Mouse (Mus musculus) neutrophil, adult 5-6 weeks (primary cell): ENCODE results near the gene Enpep. TPM values are rescaled to one million over a fixed set of nuclear protein-coding genes. Genes with fewer than 3 reads are reported as not detected.

Source experiments
- ATAC-seq: fragments of 151-379, 151-347 bp; 2 replicates; pipeline ENCODE4 v1.8.0; 2017; ENCODE audit warnings: mild to moderate bottlenecking, moderate TSS enrichment; ENCODE audit not compliant: insufficient number of reproducible peaks, poor library complexity, low FRiP score, severe bottlenecking; ENCODE audit errors: extremely low read depth
- total RNA-seq: library from RNA; stranded (forward); fragments of 200-1000 nt; gene quantifications from 2 replicates; pipeline ENCODE4 v1.2.3, GENCODE M21; 2017

The Enpep gene
- total RNA-seq: 0.49 TPM in 1 of 2 replicates, not detected in the other

- no peak for ATAC-seq
Measured at GRCm38 (mm10) chr3:129332586-129332985, at the start of gene Enpep. TSS of gene Enpep (minus strand) at chr3:129332720.

GRCm38 (mm10) chr3:129379109-129379508, 46.6 kb upstream of the Enpep start:
- ATAC-seq: no peak

- no peak for ATAC-seq
Measured at GRCm38 (mm10) chr3:129375087-129375486, 42.6 kb upstream of the Enpep start.

GRCm38 (mm10) chr3:129373108-129373507, 40.6 kb upstream of the Enpep start:
- ATAC-seq: no peak

- ATAC-seq: no peak
Measured at GRCm38 (mm10) chr3:129369491-129369890, 37.0 kb upstream of the Enpep start.

GRCm38 (mm10) chr3:129365919-129366318, 33.4 kb upstream of the Enpep start:
- no peak for ATAC-seq

- no peak for ATAC-seq
Measured at GRCm38 (mm10) chr3:129364818-129365390, 32.4 kb upstream of the Enpep start.

GRCm38 (mm10) chr3:129363426-129363825, 30.9 kb upstream of the Enpep start:
- no peak for ATAC-seq

GRCm38 (mm10) chr3:129358115-129358514, 25.6 kb upstream of the Enpep start:
- ATAC-seq: no peak

GRCm38 (mm10) chr3:129353901-129354300, 21.4 kb upstream of the Enpep start:
- ATAC-seq: no peak

GRCm38 (mm10) chr3:129351320-129351877, 18.9 kb upstream of the Enpep start:
- no peak for ATAC-seq

GRCm38 (mm10) chr3:129347277-129347676, 14.8 kb upstream of the Enpep start:
- ATAC-seq: no peak

- no peak for ATAC-seq
Measured at GRCm38 (mm10) chr3:129342767-129343166, 10.2 kb upstream of the Enpep start.

GRCm38 (mm10) chr3:129341066-129341465, 8.5 kb upstream of the Enpep start:
- no peak for ATAC-seq

GRCm38 (mm10) chr3:129338296-129339091, 6.0 kb upstream of the Enpep start:
- ATAC-seq: no peak

GRCm38 (mm10) chr3:129332142-129332541, 378 bp downstream of the Enpep start:
- no peak for ATAC-seq

GRCm38 (mm10) chr3:129331427-129331826, 1.1 kb downstream of the Enpep start:
- no peak for ATAC-seq

GRCm38 (mm10) chr3:129328056-129328455, 4.5 kb downstream of the Enpep start:
- no peak for ATAC-seq

GRCm38 (mm10) chr3:129321585-129321984, 10.9 kb downstream of the Enpep start:
- ATAC-seq: no peak

- ATAC-seq: no peak
Measured at GRCm38 (mm10) chr3:129317032-129317729, 15.3 kb downstream of the Enpep start.
